Mouse (Mus musculus) activated CD4-positive, CD25-positive, alpha-beta regulatory T cell, adult 4 months (primary cell): Measurements from ENCODE around the gene Cemip2. TPM values are rescaled to one million over a fixed set of nuclear protein-coding genes. Genes with fewer than 3 reads are reported as not detected.
A peak's percentile ranks its signal among the peaks of the same experiment; 100 is the strongest.

Experiments used
- ATAC-seq: one replicate; pipeline ENCODE4 v1.8.0; 2017
- polyA plus RNA-seq, 2 experiments: library from polyadenylated mRNA; unstranded; fragments of 100-300 nt; shearing (Covaris generic); gene quantifications; one replicate each; pipeline ENCODE4 v1.2.1; 2017

The Cemip2 gene
- polyA plus RNA-seq, 2 experiments from 2014 or later: 6.3 to 7.2 TPM

DNA sequence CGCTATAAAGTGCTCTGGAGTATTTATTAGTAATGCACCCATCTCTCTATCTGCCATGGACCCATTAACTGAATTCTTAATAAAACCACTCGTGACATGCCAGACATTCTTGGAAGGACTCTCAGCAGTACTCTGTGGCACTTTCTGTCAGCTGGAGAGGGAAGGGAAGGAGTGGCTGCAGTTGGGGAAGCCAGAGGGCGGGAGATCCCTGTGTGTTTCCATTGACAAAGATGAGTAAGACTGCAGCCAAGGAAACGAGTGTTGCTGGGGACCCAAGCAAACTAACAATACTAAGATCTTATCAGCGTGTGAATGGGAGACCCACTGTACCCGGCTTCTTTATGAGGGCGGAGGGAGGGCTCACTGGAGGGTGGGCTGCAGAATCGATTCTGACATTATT is 2.5 kb downstream of the Cemip2 start:
- no peak for ATAC-seq

DNA sequence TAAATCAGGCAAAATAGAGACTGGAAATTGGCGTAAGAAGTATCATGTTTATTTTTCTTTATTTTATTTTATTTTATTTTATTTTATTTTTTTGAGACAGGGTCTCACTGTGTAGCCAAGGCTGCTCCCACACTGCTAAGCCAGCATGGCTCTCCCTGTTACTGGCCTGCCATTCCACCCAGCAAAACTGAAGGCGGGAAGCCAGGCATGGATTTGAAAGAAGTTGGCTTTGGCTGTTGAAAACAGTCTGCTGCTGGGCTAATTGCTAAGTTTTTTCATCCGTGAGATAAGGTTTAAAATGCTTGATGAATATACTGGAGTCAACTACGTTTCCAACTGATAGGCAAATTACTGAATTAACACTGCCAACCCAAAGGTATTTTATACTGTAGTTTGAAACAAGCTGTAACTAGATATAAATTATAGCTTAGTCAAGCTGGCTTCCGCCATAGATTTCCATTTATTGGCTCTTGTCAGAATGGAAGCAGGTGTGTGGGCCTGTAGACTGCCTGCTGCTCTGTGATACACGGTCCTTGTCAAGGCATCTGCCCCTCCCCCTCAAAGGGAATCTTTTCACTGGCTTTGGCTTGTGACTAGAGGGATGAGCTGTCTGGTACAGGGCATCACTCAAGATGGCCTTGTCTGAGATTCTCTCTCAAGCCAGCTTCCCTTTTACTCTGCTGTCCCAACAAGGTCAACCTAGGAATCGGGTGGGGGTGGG is 3.1 kb downstream of the Cemip2 start:
- ATAC-seq: no peak

DNA sequence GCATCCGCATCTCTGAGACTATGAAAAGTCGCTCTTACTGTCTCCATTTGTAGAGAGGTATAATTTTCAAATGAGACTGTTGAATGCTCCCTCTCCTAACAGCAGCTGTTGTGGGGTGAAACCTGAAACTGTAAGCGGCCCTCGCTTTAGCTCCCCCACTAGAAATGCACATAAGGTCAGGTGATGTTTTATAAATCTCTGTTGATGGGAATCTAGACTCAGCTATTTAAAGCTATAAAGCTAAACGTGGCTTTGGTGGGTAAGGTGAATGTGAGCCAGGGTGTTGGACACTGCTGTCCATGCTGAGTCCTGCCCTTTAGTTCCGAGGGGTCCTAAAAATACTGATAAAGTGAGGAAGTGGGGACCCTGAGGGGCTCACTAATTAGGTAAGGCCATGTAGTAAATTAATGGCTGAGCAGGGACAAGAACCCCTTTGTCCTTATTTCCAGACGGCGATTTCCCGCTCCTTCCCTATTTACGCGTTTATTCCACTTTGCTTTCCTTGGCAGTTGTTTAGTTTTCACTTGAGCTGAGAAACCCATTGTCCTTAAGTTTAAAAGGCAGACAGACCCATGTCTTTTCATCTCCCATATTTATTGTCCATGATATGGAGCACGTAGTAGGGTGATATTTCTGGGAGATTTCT is 3.8 kb downstream of the Cemip2 start:
- ATAC-seq: no peak

DNA sequence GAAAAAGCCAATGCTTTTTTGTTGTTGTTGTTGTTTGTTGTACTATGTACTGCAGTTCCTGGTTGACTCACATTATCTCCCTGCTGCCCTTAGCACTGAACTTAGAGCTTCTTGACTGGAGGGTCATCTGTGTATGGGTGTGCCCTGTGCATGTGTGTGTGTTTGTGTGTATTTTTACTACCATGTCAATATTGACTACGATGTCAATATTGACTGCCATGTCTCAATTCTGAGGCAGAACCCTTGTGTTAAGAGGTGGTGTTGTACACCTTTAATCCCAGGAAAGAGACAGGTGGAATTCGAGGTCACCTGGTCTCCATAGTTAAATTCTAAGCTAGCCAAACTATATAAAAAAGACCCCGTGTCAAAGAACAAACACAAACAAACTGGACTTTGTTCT is 5.6 kb downstream of the Cemip2 start:
- no peak for ATAC-seq

DNA sequence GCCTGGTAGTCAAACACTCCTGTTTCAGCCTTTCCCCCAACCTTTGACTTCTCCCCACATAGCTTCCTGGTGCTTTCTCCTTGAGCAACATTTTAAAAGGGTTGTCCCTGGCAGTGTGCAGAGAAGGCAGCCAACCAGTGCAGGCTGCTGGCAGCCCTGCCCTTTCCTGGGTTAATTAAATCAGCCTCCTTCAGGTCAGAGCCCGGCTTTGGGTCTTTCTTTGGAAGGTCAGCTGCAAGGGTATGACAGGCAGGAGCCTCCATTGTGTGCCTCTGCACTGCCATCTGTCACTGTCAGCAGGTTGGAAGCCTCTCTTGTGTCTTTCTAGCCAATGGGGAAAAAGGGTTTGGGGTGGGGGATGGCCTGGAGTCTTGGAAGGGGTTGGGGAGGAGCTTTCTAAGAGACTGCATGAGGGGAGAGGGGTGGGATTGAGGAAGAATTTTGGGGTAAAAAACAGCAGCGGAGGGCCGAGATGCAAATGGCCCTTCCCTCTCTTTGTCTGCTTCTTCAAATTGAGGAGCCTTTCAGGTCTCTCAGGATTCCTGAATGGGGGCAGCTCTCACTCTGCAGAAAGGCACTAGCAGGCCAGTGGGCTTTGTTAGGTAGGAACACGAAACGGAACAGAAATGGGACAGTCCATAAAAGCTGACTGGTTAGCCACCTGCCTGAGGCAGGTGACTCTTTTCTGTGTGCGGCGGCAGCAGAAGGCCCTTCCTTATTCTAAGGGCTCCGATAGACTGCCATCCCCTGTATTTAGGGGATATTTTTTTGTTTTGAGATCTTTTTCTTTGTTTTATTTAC is 6.4 kb downstream of the Cemip2 start:
- no peak for ATAC-seq

DNA sequence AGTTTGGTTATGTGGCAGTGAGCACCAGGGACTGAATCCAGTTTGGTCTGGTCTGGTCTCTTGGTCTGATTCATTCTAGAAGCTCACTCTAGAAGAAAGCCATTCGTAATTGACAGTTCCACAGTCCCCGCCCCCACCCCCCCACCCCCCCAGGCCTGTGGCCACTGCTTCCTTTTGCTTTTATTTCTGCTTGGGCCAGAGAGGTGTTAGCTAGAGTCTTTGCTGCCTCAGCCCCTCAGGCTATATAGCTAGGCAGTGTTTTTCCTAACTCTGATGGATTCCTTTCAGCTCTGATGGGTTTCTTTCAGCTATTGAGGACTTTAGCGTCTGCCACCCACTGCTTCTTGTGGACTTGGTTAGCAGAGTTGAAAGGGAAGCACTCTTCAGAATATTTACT is 7.0 kb downstream of the Cemip2 start:
- no peak for ATAC-seq

DNA sequence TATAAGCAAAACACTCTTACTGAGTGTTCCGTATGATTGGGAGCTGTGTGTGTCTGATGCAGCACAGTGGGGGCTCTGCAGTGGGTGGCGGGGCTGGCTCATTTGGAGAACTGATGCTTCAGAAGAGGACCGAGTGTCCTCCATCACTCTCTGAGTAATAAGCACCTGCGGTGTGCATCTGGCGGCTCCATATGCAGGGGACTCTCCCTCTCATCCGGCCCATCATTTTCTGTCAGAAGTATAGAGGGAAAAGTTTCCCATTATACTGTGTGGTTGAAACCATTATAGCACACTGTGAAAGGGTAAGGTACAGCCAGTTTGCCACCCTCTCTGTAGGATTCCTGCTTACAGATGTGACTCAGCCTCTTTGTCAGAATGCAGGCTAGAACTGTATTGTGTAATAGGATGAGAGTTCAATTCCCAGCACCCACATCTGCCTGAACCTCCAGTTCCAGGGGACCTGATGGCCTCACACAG is 8.9 kb downstream of the Cemip2 start:
- ATAC-seq: no peak

DNA sequence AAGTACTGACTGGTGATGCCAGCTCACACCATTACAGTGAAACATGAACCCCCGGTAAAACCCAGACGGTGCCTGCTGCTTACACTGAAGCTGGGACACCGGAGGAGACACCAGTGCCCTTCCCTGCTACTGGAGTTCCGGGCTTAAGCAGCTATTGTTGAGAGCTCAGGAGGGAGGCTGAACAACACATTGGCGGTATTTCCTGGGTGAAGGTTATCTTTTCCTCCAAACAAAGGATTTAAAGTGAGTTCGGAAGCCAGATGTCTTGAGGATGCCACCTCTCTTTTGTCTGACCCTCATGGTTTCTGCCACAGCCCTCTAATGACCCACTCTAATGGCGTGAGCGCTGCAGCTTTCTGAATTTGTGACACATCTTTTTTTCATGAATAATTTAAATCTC is 10.9 kb downstream of the Cemip2 start:
- no peak for ATAC-seq

DNA sequence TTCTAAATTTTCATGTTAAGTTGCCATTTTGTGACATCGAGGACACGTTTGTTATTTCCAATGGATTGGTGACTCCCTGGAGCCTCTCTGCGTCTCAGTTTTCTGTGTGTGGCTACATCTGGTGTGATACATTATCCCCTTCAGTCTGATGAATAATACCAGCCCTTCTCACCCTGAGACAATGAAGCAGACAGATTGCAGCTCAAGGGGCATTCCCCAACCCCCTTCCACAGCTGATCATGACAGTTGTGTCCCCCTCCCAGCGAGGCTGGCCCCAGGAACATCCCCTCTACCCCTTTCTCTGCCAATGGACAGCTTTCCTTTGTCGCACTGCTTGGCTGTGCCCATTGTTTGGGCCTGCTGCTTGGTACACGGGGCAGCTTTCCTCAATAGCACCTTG is 11.5 kb downstream of the Cemip2 start:
- no peak for ATAC-seq

DNA sequence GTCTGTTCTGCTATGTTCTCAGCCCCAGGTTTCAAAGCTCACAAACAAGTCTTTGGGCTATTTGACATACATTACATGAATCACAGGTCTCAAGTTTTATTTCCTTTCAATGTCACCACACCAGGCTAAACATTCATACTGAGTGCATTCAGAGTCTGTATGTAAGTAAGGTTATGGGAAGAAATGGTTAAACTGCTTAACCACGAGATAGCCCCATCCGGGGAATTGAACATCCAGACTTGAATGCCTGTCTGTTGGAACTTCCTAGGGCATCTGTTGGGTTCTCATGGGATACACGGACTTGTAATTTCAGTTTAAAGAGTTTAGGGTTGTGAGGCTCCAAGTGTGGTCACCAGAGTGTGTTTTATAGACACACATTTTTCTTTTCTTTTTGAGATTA is 13.2 kb downstream of the Cemip2 start:
- ATAC-seq: no peak

DNA sequence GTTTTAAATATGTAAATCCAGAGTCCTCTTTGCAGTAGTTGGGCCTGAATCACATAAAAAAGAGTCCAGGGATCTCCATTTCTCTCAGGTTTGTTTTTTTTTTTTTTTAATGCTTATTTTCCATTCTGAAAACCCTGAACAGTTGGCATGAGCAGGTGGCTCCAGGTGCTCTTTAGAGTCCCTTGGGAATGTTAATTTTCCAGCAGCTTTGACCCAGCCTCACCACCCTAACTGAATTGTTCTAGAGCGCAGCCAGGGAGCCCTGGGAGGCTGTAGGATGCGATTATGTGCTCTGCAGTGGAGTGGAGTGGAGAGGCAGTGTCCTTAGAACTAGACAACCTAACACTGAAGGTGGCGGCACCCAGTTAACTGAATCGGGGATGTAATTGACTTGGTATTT is 13.7 kb downstream of the Cemip2 start:
- ATAC-seq: no peak

DNA sequence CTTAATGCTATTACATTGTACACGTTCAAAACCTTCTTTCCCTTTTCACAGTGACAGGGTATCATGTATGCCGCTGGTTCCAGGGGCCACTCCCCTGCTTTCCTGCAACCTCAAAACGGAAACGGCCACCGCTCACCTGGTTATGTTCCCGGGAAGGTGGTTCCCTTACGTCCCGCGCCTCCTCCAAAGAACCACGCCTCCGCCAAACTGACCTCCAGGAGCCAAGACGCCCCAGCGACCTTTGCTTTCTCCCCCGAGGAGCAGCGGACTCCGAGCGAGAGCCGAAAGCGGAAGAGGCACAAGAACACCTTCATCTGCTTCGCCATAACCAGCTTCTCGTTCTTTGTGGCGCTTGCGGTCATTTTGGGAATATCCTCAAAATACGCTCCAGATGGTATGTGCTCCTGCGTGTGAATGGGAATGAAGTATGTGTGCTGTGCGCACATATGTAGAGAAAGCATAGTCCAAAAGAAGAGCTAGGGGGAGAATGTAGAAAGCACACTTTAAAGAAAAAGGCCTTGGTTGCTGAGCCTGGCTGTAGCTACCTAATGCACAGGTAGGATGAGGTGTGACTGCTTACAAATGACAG is 14.5 kb downstream of the Cemip2 start:
- ATAC-seq: no peak

DNA sequence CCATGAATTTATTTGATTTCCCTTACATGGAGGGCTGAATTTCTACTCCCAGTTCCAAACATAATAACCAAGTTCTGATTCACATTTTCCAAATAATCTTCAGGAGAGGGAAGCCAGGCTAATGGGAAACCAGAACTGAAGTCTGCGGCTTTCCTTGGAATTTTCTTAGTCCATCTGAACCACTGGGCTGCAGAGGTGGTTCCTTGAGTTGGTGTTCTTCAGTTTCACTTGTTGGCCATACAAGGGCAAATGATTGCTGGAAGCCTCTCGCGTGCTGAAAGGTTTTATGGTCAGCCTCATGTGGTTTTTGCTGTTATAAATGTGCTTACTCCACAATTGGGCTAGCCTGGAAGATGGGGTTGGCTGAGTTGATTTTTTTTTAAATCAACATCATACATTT is 16.4 kb downstream of the Cemip2 start:
- ATAC-seq: no peak

DNA sequence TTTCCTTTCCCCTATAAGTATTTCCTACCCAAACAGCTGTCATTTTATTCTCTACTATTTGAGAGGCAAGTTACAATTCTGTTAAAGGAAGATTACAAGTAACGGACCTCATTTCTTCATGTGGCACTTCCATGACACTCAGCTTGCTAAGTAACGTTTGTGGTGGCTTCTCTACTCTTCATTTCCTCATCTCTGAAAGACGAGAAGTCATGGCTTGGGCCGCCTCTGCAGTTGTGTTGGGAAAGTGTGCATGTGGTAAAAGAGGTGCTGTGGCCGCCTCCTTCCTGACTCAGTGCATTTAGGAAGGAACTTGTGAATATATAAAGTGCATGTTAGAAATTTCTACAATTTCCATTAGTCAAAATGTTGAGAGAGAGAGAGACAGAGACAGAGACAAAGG is 18.2 kb downstream of the Cemip2 start:
- ATAC-seq: no peak

DNA sequence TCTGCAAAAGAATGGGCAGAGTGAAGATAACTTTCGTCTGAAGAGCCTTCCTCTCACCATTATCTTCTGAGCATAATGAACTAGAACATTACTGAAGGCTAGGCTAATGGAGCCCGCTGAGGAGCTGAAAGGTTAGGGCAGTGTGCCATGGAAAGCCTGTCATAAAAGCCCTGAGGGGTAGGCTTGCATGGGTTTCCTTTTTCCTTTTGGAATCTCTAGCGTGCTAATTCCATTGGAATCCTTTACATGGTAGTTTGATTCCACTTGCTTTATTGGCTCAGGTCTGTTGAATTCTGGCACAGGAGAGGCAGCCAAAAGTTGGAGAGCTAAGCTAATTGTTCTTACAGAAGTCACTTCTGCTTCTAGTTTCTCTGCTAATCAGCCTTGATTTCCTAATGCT is 20.6 kb downstream of the Cemip2 start:
- no peak for ATAC-seq

DNA sequence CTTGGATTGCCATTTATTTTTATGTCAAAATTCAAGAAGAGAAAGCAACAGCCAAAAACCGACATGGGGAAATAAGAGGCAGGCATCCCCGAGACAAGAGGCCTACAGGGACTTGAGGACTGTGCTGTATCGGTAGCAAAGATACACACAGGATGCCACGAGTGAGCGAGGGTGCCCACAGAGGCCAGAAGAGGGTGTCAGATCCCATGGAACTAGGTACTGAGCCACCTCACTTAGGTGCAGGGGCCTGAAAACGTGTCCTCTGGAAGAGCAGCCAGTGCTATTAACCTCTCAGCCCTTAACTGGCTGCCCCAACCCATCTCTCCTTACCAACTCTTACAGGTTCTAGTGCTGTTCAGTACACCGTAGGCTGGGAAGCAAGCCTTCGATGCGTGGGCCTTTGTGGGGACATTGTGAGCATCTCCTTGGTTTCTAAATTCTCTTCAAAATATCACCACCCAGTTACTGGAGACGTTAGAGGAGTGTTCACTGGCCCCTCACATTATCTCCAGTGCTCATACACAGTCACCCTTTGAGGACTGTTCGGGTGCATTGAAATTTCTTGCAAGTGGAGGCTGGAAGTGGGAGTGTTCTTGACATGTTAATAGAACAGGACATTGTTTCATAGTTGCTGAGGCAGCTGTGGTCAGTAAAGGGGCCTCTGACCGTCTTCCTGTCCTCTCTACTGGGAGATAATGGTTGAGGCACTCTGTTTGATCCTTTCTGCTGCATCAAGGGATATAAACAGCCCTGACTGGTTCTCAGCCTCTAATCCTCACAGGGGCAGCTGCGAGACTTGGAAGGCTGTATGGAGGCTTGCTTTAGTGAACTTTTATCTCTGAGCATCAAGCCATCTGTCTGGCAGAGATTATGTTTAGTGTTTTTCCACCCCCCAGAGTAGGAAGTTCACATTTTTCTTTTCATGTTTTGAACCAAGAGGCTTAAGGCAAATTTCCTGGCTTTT is 21.6 kb downstream of the Cemip2 start:
- no peak for ATAC-seq

DNA sequence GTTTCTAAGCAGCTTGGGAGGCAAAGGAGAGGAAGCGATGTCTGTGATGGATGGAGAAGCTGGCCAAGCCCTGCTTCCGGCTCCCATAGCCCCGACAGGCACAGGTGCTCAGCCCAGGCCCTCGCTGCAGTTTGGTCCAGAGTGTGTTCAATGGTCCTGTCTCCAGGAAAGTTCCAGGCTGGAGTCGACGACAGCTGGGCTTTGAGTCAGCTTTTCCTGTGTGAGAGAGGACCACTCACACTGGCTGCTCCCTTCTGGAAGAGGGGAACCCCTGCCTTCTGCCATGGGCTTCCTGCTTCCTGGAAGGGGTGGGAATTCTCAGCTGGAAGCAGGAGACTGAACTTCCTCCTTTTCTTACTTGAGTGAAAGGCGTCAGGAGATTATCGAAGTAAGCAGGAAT is 26.3 kb downstream of the Cemip2 start:
- ATAC-seq: no peak

DNA sequence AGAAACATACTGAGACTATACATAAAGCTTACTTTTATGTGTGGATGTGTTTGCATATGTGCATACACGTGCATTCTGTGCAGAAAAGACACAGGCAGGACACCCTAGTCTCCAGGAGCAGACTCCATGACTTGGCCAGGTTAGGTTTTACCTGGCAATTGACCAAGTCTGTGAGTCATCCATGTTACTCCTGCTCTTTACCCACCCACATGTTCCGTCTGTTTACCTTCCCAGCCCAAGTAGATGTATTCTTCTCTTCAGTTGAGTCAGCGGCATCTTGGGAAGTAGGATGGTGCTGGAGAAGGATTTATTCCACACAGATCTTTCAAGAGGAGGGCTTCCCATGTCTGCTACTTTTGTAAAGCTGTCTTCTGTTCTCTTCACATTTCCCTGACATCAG is 27.2 kb downstream of the Cemip2 start:
- ATAC-seq: no peak

DNA sequence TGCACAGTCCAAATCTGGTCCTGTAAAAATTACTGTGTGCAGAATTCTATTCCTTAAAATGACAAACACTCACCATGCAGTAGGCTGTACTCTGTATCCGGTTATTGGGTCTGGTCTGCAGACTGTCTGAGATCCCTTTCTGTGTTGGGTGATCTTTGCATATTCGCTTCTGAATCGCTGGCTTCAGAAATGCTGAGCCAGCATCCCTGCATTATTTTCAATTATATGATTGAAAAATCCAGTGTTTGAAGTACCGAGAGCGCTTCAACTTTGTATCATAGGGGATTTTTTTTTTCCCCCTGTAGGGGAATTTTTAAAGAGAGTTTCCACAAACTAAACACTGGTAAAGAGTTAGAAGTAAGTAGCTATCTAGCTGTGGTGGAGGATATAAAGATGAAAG is 32.0 kb downstream of the Cemip2 start:
- peak; percentile 36 for ATAC-seq

DNA sequence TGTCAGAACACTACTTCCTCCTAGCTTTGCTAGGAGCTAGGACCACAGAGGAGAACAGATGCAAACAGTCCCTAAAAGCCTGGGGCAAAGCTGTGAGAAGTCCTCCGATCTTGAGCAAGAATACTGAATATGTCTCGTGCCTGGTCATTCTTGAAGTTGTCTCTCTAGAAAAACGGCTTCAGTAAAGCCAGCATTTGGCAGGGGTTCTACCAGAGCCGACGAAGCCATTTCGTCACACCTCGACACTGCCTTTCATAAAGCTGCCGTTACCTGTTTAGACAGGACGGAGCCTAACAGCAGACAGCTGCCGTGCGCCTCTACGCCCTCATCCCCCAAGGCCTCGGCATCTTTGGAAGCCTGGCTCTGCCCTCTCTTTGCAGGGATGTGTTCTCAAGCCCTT is 35.4 kb downstream of the Cemip2 start:
- no peak for ATAC-seq

DNA sequence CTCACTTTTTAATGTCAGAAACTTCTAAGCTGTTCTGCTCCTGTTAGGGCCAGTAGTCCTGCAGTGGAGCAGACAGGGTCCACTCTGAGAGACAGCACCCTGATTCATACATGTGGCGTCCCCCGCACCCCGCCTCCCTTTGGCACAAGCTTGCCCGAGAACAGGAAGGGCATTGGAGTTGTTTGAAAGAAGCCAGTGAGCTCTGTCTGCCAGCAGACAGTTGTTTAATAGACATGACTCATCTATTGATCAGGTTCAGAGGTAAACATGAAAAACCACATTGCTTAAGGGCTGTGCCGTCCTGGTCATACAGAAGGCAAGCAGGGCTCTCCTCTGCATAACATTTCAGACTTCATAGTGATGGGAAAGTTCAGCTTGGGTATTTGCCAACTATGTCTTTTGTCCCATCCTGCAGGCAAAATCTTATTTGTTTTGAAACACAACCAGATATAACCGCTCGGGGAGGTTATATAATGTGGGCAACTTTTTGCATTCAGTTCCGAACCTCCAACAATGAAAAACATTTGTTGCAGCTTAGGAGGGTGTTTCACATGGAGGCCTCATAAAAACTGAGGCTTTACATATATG is 36.4 kb downstream of the Cemip2 start:
- no peak for ATAC-seq

DNA sequence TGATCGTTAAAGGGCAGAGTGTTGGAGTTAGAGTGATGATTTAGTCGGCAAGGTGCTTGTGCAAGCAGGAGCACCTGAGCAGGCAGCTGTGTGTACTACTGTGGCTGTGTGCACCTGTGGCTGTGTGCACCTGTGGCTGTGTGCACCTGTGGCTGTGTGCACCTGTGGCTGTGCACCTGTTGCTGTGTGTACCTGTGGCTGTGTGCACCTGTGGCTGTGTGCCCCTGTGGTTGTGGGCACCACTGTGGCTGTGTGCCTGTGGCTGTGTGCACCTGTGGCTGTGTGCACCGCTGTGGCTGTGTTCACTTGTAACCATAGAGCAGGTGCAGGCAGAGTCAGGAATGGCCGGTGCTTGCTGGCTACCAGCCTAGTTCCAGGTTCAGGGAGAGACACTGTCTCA is 38.1 kb downstream of the Cemip2 start:
- no peak for ATAC-seq
